Mouse (Mus musculus): ENCODE data around the gene Aldh3b2.
"Not testable (repeated sequence)": the region's sequence is repeated elsewhere in the genome, so short reads cannot be mapped to it uniquely, and the experiment has no call there.

Aldh3b2 gene

GRCm38 (mm10) chr19:3948546-3948945, 23.6 kb upstream of the Aldh3b2 start:
- DNase-seq = no peak

GRCm38 (mm10) chr19:3950331-3950730, 21.8 kb upstream of the Aldh3b2 start:
- no peak for DNase-seq

DNA sequence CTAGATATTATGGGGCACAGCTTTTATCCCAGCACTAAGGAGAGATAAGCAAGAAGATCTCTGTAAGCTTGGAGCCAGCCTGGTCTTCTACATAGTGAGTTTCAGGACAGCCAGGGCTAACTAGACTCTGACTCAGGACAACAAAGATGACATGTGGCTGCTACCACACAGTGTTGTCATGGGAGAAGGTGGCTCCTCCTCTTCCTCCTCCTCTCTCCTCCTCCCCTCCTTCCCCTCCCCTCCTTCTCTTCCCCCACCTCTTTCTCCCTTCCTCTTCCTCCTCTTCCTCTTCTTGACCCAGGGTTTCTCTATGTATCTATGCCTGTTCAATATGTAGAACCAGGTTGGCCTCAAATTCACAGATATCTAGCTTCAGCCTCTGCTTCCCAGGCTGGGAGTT, 20.7 kb upstream of the Aldh3b2 start:
- DNase-seq = no peak

GRCm38 (mm10) chr19:3952099-3952498, 20.0 kb upstream of the Aldh3b2 start:
- no peak for DNase-seq

GRCm38 (mm10) chr19:3955033-3955432, 17.1 kb upstream of the Aldh3b2 start:
- no peak for DNase-seq

DNA sequence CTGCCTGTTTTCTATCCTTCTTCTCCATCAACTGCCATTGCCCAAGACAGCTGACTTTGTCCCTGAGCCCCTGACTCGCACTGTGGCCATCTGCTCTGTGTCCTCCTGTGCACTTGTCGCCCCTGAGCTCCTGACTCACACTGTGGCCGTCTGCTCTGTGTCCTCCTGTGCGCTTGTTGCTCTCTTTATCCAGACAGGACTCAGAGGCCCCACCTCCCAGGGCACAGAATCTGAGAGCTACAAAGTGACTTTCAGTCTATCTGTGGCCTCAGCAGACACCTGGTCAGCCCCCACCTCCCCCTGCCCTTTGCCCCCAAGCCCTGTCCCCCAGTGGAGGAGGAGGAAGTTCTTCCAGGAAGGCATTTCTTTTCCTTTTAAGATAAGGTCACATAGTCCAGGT, 16.3 kb upstream of the Aldh3b2 start:
- DNase-seq = no peak

DNA sequence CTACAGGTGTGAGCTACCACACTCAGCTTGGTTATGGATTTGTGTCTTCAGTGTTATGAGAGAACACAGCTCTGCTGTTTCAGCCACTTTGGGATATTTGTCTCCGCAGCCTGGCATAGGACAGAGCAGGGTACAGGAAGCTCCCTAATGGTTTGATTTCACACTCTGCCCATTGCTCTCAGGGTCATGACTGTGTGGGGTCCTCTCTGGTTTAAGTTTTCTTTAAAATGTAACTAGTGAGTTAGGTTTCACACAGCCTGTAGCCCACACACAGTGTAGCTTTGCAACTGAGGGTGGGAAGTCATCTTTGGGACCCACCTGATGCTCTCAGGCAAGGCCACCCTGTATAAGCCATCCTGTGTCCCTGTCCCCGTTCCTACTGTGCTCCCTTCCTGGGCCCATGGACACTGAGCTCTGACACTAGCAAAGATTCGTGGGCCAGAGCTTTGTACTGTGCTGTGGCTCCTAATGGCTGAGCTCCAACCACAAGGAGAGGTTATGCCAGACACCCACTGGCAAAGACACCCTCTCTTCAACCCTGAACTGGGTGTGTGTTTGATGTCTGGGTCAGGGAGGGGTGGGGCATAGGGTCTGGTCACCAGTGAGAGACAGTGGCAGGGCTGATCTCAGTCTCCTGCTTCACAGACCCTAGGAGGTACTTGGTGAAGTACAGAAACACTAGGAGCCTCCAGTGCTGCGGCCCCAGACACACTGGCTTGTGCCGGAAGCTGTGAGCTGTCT, 14.7 kb upstream of the Aldh3b2 start:
- not testable (repeated sequence) for DNase-seq

DNA sequence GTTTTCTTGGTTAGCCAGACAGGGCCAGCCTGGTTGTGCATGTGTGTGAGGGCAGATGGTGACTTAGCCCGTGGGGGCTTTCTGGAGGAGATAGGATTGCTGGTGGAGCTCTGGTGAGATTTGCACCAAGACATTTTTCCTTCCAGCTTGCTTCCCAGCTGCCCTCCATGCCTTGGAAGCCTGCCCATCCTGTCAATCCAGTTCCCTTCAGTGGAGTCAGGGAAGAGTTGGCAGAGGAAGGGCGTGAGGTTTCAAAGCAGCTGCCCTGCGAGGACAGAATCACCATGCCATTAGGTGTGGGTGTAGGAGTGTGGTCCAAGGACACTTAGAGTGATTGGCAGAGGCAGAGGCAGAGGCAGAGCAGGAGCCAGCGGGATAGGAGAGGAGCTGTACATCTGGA, 13.7 kb upstream of the Aldh3b2 start, which contains the start of gene Aldh3b3:
TSS of gene Aldh3b3 (plus strand) at position 176 of the 400 bp plus-strand sequence.
- no peak for DNase-seq

DNA sequence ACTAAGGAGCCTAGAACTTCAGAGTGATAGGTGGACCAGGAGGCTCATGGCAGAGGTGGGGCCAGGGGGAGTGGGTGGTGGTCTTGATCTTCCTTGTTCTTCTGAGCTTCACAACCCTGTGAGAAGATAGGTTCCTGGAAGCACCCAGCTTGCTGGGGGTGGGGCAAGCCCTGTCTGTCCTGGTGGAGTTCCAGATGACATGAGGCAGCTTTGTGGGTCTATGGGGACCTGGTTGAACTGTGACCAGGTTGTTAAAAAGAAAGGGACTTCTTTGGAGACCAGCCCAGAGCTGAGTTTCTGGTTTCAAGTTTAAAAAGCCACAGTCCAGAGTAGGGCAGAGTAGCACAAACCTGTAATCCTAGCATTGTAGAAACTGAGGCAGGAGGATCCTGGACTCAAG, 13.1 kb upstream of the Aldh3b2 start:
- DNase-seq = no peak

DNA sequence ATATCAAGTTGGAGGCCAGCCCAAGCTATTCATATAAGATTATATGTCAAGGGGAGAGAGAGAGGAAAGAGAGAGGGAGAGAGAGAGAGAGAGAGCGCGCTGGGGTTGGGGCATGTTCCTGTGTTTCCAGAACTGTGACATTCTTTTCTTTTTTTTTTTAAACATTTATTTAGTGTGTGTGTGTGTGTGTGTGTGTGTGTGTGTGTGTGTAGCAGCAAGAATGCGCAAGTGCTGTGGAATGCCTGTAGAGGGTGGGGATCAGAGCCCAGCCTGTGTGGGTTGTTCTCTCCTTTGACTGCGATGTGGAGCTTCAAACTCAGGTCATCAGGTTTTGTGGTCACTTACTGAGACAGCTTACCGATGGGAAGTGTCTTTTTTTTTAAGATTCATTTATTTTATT, 11.9 kb upstream of the Aldh3b2 start:
- DNase-seq = no peak

DNA sequence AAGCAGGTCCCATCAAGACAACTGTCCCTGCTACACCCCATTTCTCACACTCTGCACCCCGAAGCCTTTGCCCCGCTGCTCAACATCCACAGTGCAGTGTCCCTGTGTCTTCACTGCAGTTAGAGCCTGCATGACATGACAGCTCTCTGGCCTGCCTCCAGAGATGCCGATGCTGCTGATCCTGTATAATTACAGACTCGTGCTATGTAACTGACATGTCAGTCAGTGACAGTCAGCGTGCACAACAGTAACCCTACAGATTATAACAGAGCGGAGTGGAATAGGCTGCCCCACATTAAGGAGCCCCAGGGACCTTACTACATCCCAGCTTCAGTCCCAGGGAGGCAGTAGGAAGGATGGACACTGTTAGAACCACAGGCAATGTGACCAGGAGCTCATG, 10.3 kb upstream of the Aldh3b2 start:
- DNase-seq = not testable (repeated sequence)

- no peak for DNase-seq
Measured at GRCm38 (mm10) chr19:3962469-3962868, 9.7 kb upstream of the Aldh3b2 start.

GRCm38 (mm10) chr19:3964030-3964429, 8.1 kb upstream of the Aldh3b2 start:
- no peak for DNase-seq

- DNase-seq = no peak
Measured at GRCm38 (mm10) chr19:3966330-3967075, 5.6 kb upstream of the Aldh3b2 start.

DNA sequence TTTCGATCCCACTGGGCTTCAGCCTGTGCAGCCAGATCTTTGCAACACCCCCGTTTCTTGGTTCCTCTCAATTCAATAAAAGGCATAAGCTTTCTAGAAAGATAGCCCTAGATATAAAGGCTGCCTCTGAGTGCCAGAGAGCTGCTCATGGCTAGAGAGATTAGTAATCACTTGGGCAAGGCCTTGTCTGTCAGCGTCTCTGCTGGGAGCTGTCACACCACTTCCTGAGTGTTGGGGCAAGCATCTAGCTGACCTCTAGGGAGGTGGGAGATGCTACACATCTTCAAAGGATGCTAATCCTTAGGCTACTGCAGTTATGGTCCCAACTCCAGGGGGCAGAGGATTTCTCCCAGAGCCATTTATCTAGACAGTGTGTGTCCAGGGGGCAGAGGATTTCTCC, 4.9 kb upstream of the Aldh3b2 start:
- DNase-seq = no peak

DNA sequence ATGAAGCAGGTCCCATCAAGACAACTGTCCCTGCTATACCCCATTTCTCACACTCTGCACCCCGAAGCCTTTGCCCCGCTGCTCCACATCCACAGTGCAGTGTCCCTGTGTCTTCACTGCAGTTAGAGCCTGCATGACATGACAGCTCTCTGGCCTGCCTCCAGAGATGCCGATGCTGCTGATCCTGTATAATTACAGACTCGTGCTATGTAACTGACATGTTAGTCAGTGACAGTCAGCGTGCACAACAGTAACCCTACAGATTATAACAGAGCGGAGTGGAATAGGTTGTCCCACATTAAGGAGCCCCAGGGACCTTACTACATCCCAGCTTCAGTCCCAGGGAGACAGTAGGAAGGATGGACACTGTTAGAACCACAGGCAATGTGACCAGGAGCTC, 2.5 kb downstream of the Aldh3b2 start:
- DNase-seq = not testable (repeated sequence)

GRCm38 (mm10) chr19:3975866-3976265, 3.7 kb downstream of the Aldh3b2 start:
- no peak for DNase-seq

GRCm38 (mm10) chr19:3980309-3980708, 8.2 kb downstream of the Aldh3b2 start:
- DNase-seq = peak; percentile 76

GRCm38 (mm10) chr19:3980917-3981316, 8.8 kb downstream of the Aldh3b2 start:
- no peak for DNase-seq

DNA sequence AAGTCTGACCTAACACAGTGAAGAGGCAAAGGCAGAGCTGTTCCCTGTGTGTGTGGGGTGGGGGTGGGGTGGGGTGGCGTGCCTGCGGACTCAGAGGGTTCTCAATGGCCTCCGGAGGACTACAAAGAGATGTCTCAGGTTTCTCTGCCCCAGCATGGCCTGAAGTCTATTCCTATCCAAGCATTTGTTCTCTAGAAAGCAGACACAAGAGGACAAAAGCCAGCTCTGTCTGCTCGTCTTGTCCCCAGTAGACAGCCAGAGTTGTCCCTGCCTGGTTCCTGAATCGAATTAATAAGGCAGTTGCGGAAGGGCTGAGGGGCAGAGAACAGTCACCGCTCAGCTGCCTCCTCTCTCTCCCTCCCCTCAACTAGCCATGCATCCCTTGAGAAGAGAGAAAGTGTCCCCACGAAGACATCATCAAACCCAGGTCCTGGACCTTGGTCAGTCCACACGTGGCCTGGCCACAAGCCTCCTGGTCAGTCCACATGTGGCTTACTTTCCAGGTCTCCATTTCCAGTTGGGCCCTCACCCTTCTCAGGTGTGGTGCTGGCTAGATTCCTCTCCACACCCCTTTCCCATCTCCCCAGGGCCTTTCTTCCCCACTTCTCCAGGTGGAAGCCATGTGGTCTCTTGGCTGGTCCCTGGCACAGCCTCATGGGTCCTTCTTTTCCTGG, 11.5 kb downstream of the Aldh3b2 start:
- no peak for DNase-seq

- DNase-seq = no peak
Measured at GRCm38 (mm10) chr19:3985261-3985681, 13.1 kb downstream of the Aldh3b2 start.

DNA sequence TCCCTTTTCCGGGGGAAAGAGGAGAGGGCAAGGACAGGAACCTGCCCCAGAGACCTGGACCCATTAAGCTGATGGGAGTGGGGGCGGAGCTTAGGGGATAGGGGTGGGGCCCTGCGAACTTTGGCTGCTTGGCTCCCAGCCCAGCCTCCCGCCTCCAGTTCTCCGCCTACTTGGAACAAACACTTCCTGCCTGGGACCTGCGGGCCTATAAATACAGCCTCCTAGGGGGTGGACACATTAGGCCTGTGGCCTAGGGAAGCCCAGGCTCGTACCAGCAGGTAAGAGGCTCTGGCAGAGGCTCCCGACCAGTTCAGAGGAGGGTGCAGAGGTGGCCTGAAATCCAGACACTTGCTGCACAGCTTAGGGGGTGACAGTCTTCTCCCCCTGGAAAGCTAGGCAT, 14.2 kb downstream of the Aldh3b2 start, which contains the start of gene Acy3:
TSS of gene Acy3 (plus strand) at position 237 of the 400 bp plus-strand sequence.
- no peak for DNase-seq

DNA sequence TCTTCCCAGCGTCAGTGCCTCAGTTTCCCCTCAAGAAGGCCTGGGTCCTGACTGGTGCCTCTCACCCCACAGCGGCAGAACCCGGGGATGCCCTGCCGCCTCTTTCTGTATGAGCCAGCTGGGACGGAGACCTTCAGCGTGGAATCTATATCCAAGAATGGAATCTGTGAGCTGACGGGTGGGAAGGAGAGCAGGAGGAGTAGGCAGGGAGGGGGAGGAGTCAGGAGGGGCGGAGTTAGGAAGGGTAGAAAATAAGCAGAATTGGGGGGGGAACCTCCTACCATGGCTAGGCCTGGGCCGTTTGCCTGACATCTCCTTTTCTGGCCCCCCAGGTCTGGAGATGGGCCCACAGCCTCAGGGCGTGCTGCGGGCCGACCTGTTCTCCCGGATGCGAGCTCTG, 15.9 kb downstream of the Aldh3b2 start:
- DNase-seq = no peak

GRCm38 (mm10) chr19:3988750-3989149, 16.6 kb downstream of the Aldh3b2 start:
- DNase-seq = no peak
